Mouse (Mus musculus) lung, postnatal 0 days (tissue): ENCODE results near the gene Lbhd2.

Source experiments
- CTCF ChIP-seq: IDR thresholded peaks from 2 replicates; pipeline ENCODE4 v1.5.1; 2016; ENCODE audit warnings: antibody characterized with exemption, mild to moderate bottlenecking
- EP300 ChIP-seq: IDR thresholded peaks from 2 replicates; pipeline ENCODE4 v1.6.1; 2016; ENCODE audit warnings: antibody characterized with exemption, mild to moderate bottlenecking, control low read depth

DNA sequence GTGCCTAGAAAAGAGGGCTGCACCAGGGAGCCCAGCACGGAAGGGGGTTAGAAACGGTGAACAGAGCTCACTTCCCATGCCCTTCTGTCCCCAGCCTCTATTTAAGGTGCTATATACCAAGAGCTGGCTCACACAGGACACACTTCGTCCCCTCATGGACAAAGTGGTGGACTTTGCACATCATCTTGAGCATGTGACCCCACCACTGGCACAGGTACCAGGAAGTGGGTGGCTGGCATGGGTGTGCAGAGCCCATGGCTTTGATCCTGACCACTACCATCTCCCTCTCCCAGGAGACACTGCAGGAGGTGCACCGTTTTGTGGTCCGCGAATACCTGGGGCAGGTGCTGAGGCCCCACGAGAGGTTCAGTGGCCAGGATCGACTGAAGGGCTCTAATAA, 21.8 kb downstream of the Lbhd2 start:
- TF ChIP-seq EP300 (no peak), CTCF (no peak)
